Mouse (Mus musculus) forebrain, embryonic 12.5 days (tissue): ENCODE results near the gene Cxcl13. TPM values are rescaled to one million over a fixed set of nuclear protein-coding genes. Genes with fewer than 3 reads are reported as not detected.
"Not testable (repeated sequence)": the region's sequence is repeated elsewhere in the genome, so short reads cannot be mapped to it uniquely, and the experiment has no call there.

ENCODE experiments used
- ATAC-seq: fragments of 200-750 bp; cut with Nextera tagmentation; 2 replicates; pipeline ENCODE4 v1.8.0; 2017; ENCODE audit warnings: moderate TSS enrichment; ENCODE audit not compliant: low FRiP score
- H3K27ac ChIP-seq: fragments of 300-500 bp; sonication (generic); 2 replicates; pipeline ENCODE4 v1.5.1; 2016; ENCODE audit warnings: mild to moderate bottlenecking
- H3K27me3 ChIP-seq: fragments of 300-500 bp; sonication (generic); 2 replicates; pipeline ENCODE4 v1.6.1; 2016; ENCODE audit warnings: mild to moderate bottlenecking
- H3K36me3 ChIP-seq: fragments of 300-500 bp; sonication (generic); replicated peaks from 2 replicates; pipeline ENCODE4 v1.6.1; 2016; ENCODE audit warnings: mild to moderate bottlenecking
- H3K4me1 ChIP-seq: fragments of 300-500 bp; sonication (generic); 2 replicates; pipeline ENCODE4 v1.6.1; 2016
- H3K4me2 ChIP-seq: fragments of 300-500 bp; sonication (generic); 2 replicates; pipeline ENCODE4 v1.6.1; 2016; ENCODE audit warnings: mild to moderate bottlenecking, moderate library complexity
- H3K4me3 ChIP-seq: fragments of 300-500 bp; sonication (generic); replicated peaks from 2 replicates; pipeline ENCODE4 v1.5.1; 2016; ENCODE audit warnings: mild to moderate bottlenecking
- H3K9ac ChIP-seq: fragments of 300-500 bp; sonication (generic); 2 replicates; pipeline ENCODE4 v1.6.1; 2016; ENCODE audit warnings: mild to moderate bottlenecking
- H3K9me3 ChIP-seq: fragments of 300-500 bp; sonication (generic); 2 replicates; pipeline ENCODE4 v1.6.1; 2016
- WGBS: fragments of 180-500 bp; shearing (Covaris S2); methylation state at CpG from one replicate; pipeline ENCODE4 v1.1.7; 2016; 5-methylcytosine and 5-hydroxymethylcytosine counted together
- polyA plus RNA-seq: library from polyadenylated mRNA; unstranded; fragments of >200 nt; fragmentation: Nextera tagmentation; extraction: Ambion mirVana; gene quantifications from 2 replicates; pipeline ENCODE4 v1.2.1, GENCODE M21; 2016

Gene Cxcl13
- polyA plus RNA-seq, 1 experiment from 2014 or later = not detected

GRCm38 (mm10) chr5:95946344-95946743 is 10.4 kb upstream of the Cxcl13 start:
- no peak for ATAC-seq
- H3K27me3 ChIP-seq = no peaks in the 10 kb centered on the region
- no peak overlapping the region for H3K4me2 ChIP-seq
- no peak overlapping the region for H3K9ac ChIP-seq
- 64% methylated on average over 2 of the region's 2 CpGs for WGBS
- no peaks in the 10 kb centered on the region for H3K9me3 ChIP-seq
- H3K27ac ChIP-seq = no peak overlapping the region
- H3K4me1 ChIP-seq = no peaks in the 10 kb centered on the region
- no peaks in the 10 kb centered on the region for H3K36me3 ChIP-seq
- no peak overlapping the region for H3K4me3 ChIP-seq

- ATAC-seq = no peak
Observed at GRCm38 (mm10) chr5:95948641-95949040, 8.1 kb upstream of the Cxcl13 start.

GRCm38 (mm10) chr5:95949946-95950701 is 6.6 kb upstream of the Cxcl13 start:
- Histone ChIP-seq H3K4me1 (no peaks in the 10 kb centered on the region), H3K9me3 (no peaks in the 10 kb centered on the region), H3K27me3 (no peaks in the 10 kb centered on the region), H3K27ac (no peak overlapping the region), H3K36me3 (no peaks in the 10 kb centered on the region), H3K4me2 (no peak overlapping the region), H3K9ac (no peak overlapping the region), H3K4me3 (no peak overlapping the region)
- 54% methylated on average over 19 of the region's 19 CpGs for WGBS
- ATAC-seq = no peak

More at GRCm38 (mm10) chr5:95948641-95949040, 8.1 kb upstream of the Cxcl13 start:
- WGBS = 87% methylated on average over 3 of the region's 3 CpGs
- no peak overlapping the region for H3K27ac ChIP-seq
- no peaks in the 10 kb centered on the region for H3K36me3 ChIP-seq
- no peak overlapping the region for H3K4me3 ChIP-seq
- no peaks in the 10 kb centered on the region for H3K4me1 ChIP-seq
- H3K4me2 ChIP-seq = no peak overlapping the region
- H3K9me3 ChIP-seq = no peaks in the 10 kb centered on the region
- no peak overlapping the region for H3K9ac ChIP-seq
- H3K27me3 ChIP-seq = no peaks in the 10 kb centered on the region

- Histone ChIP-seq H3K27me3 (no peaks in the 10 kb centered on the region), H3K4me3 (no peak overlapping the region), H3K9ac (no peak overlapping the region), H3K36me3 (no peaks in the 10 kb centered on the region), H3K27ac (no peak overlapping the region), H3K4me2 (no peak overlapping the region), H3K4me1 (no peaks in the 10 kb centered on the region), H3K9me3 (no peaks in the 10 kb centered on the region)
- 68% methylated on average over 2 of the region's 2 CpGs for WGBS
- no peak for ATAC-seq
Observed at GRCm38 (mm10) chr5:95964940-95965339, 8.2 kb downstream of the Cxcl13 start.

- Histone ChIP-seq H3K27ac (no peak overlapping the region), H3K4me3 (no peak overlapping the region), H3K4me2 (no peak overlapping the region), H3K36me3 (no peaks in the 10 kb centered on the region), H3K27me3 (no peaks in the 10 kb centered on the region), H3K4me1 (no peaks in the 10 kb centered on the region), H3K9me3 (no peaks in the 10 kb centered on the region), H3K9ac (no peak overlapping the region)
- ATAC-seq = no peak
- 60% methylated on average over 2 of the region's 2 CpGs for WGBS
Observed at GRCm38 (mm10) chr5:95966621-95967020, 9.9 kb downstream of the Cxcl13 start.

GRCm38 (mm10) chr5:95970845-95971244 is 14.1 kb downstream of the Cxcl13 start:
- no peak for ATAC-seq
- Histone ChIP-seq H3K36me3 (no peaks in the 10 kb centered on the region), H3K4me1 (no peaks in the 10 kb centered on the region), H3K27me3 (no peaks in the 10 kb centered on the region), H3K9ac (no peak overlapping the region), H3K27ac (no peak overlapping the region), H3K9me3 (no peaks in the 10 kb centered on the region), H3K4me3 (no peak overlapping the region), H3K4me2 (no peak overlapping the region)
- 44% methylated on average over 6 of the region's 6 CpGs for WGBS

- WGBS = 79% methylated on average over 3 of the region's 3 CpGs
- Histone ChIP-seq H3K4me2 (no peak overlapping the region), H3K36me3 (no peaks in the 10 kb centered on the region), H3K9ac (no peak overlapping the region), H3K4me1 (no peaks in the 10 kb centered on the region), H3K27ac (no peak overlapping the region), H3K4me3 (no peak overlapping the region), H3K27me3 (no peaks in the 10 kb centered on the region), H3K9me3 (no peaks in the 10 kb centered on the region)
- ATAC-seq = no peak
Observed at GRCm38 (mm10) chr5:95972208-95972607, 15.5 kb downstream of the Cxcl13 start.

GRCm38 (mm10) chr5:95973806-95974205 is 17.1 kb downstream of the Cxcl13 start:
- H3K27me3 ChIP-seq, H3K4me3 ChIP-seq, H3K36me3 ChIP-seq, H3K9me3 ChIP-seq, ATAC-seq, H3K27ac ChIP-seq, H3K4me1 ChIP-seq, H3K9ac ChIP-seq: not testable (repeated sequence)
- 37% methylated on average over 33 of the region's 34 CpGs for WGBS
- H3K4me2 ChIP-seq = peak overlapping the region; percentile 39

GRCm38 (mm10) chr5:95976299-95976698 is 19.5 kb downstream of the Cxcl13 start:
- Histone ChIP-seq H3K27ac (no peak overlapping the region), H3K4me3 (no peak overlapping the region), H3K27me3 (no peaks in the 10 kb centered on the region), H3K36me3 (no peaks in the 10 kb centered on the region), H3K9me3 (no peaks in the 10 kb centered on the region), H3K4me1 (no peaks in the 10 kb centered on the region), H3K9ac (no peak overlapping the region), H3K4me2 (no peak overlapping the region)
- ATAC-seq = no peak
- 69% methylated on average over 1 of the region's 1 CpGs for WGBS

GRCm38 (mm10) chr5:95983797-95984486 is 27.2 kb downstream of the Cxcl13 start:
- ATAC-seq = no peak
- Histone ChIP-seq H3K36me3 (no peaks in the 10 kb centered on the region), H3K27me3 (no peaks in the 10 kb centered on the region), H3K9ac (no peak overlapping the region), H3K4me1 (no peaks in the 10 kb centered on the region), H3K27ac (no peak overlapping the region), H3K4me3 (no peak overlapping the region), H3K4me2 (no peak overlapping the region), H3K9me3 (no peaks in the 10 kb centered on the region)
- WGBS = 70% methylated on average over 5 of the region's 5 CpGs

- 2% methylated on average over 12 of the region's 12 CpGs for WGBS
- Histone ChIP-seq H3K4me2 (peak overlapping the region; percentile 21; the same call in 1 of the 2 replicates), H3K4me1 (peaks cover 9% of the 10 kb centered on the region), H3K27me3 (peaks cover 5% of the 10 kb centered on the region; the same call in 1 of the 2 replicates), H3K9ac (no peak overlapping the region), H3K4me3 (no peak overlapping the region), H3K27ac (no peak overlapping the region), H3K36me3 (no peaks in the 10 kb centered on the region), H3K9me3 (no peaks in the 10 kb centered on the region)
- peak; percentile 81 for ATAC-seq
Observed at GRCm38 (mm10) chr5:95991339-95992292, 34.9 kb downstream of the Cxcl13 start.

GRCm38 (mm10) chr5:95997276-95997675 is 40.5 kb downstream of the Cxcl13 start:
- H3K9me3 ChIP-seq = no peaks in the 10 kb centered on the region
- no peak overlapping the region for H3K4me3 ChIP-seq
- WGBS = 28% methylated on average over 3 of the region's 3 CpGs
- no peaks in the 10 kb centered on the region for H3K36me3 ChIP-seq
- no peaks in the 10 kb centered on the region for H3K4me1 ChIP-seq
- no peak overlapping the region for H3K9ac ChIP-seq
- no peak overlapping the region for H3K27ac ChIP-seq
- peaks cover 5% of the 10 kb centered on the region; the same call in 1 of the 2 replicates for H3K27me3 ChIP-seq
- 0 out of 2 replicates have a peak, but pooled peaks have one; percentile 17 for ATAC-seq
- H3K4me2 ChIP-seq = no peak overlapping the region
